17 mouse cellular contexts compared by ENCODE assay signal in genomic region chr11:58812001-58812400, GRCm38 (mm10). TPM values are rescaled to one million over a fixed set of nuclear protein-coding genes. Genes with fewer than 3 reads are reported as not detected.
DNase-seq lines count a peak whose midpoint lies in the region; ATAC-seq and TF ChIP-seq lines count a peak whose summit lies in the region.
"Had no signal": no experiment of that assay in that cellular context is flagged by ENCODE, and none has a peak within 500 bp of the region (broad histone marks: within the 10 kb centered on the region; RNA-seq: fewer than 3 reads in every experiment).

No protein-coding gene starts in this region.

- H3K36me3 ChIP-seq in liver, embryonic 11.5 days (ENCODE audit: control insufficient read depth, insufficient read depth, low read length), result no peaks in the 10 kb centered on the region
- H3K36me3 ChIP-seq in E14TG2a.4 (ENCODE audit: insufficient read depth, low read length), result no peaks in the 10 kb centered on the region
- H3K36me3 ChIP-seq in forebrain, embryonic 13.5 days (ENCODE audit: poor library complexity, severe bottlenecking), result no peaks in the 10 kb centered on the region
- H3K36me3 ChIP-seq: embryonic facial prominence, embryonic 13.5 days; intestine, embryonic 15.5 days had no signal

- no peaks in the 10 kb centered on the region for H3K9me3 ChIP-seq in liver, embryonic 11.5 days (ENCODE audit: control insufficient read depth, low read length)
- H3K9me3 ChIP-seq in E14TG2a.4 (ENCODE audit: low read length), result no peaks in the 10 kb centered on the region
- no peaks in the 10 kb centered on the region for H3K9me3 ChIP-seq in forebrain, embryonic 13.5 days (replicated peaks)
- H3K9me3 ChIP-seq: embryonic facial prominence, embryonic 13.5 days; intestine, embryonic 15.5 days had no signal

- ATAC-seq in CD4-positive, CD25-positive, alpha-beta regulatory T cell, adult 4 months, result no peak
- ATAC-seq in liver, embryonic 11.5 days (replicated peaks; ENCODE audit: low FRiP score), result no peak
- peak; percentile 64; the same call in 1 of the 2 replicates for ATAC-seq in erythroblast, adult 5-6 weeks (replicated peaks; ENCODE audit: low FRiP score, poor library complexity, severe bottlenecking)
- ATAC-seq in forebrain, embryonic 13.5 days, result no peak
- ATAC-seq: forebrain, embryonic 16.5 days; intestine, embryonic 15.5 days had no signal

- H3K9ac ChIP-seq in liver, embryonic 11.5 days (ENCODE audit: low read depth, low read length), result no peak overlapping the region
- H3K9ac ChIP-seq in forebrain, embryonic 13.5 days, result no peak overlapping the region
- H3K9ac ChIP-seq: embryonic facial prominence, embryonic 13.5 days; intestine, embryonic 15.5 days had no signal

- H3K27me3 ChIP-seq in liver, embryonic 11.5 days (replicated peaks; ENCODE audit: control insufficient read depth, insufficient read depth, low read length), result no peaks in the 10 kb centered on the region
- no peaks in the 10 kb centered on the region for H3K27me3 ChIP-seq in E14TG2a.4 (ENCODE audit: insufficient read depth, low read length)
- H3K27me3 ChIP-seq in forebrain, embryonic 13.5 days, result no peaks in the 10 kb centered on the region
- H3K27me3 ChIP-seq: embryonic facial prominence, embryonic 13.5 days; intestine, embryonic 15.5 days had no signal

- H3K4me1 ChIP-seq in liver, embryonic 11.5 days (replicated peaks; ENCODE audit: control insufficient read depth, insufficient read depth, low read length), result no peaks in the 10 kb centered on the region
- H3K4me1 ChIP-seq in E14TG2a.4 (replicated peaks; ENCODE audit: low read depth, low read length), result no peaks in the 10 kb centered on the region
- H3K4me1 ChIP-seq in forebrain, embryonic 13.5 days, result no peaks in the 10 kb centered on the region
- H3K4me1 ChIP-seq: embryonic facial prominence, embryonic 13.5 days; intestine, embryonic 15.5 days had no signal

- peak; percentile 21 for DNase-seq in CD4-positive, CD25-positive, alpha-beta regulatory T cell, adult 2 months (ENCODE audit: low read depth, low spot score)
- peak; percentile 21 for DNase-seq in liver
- DNase-seq in liver, embryonic 11.5 days (ENCODE audit: low spot score), result no peak
- no peak for DNase-seq in embryo, embryonic 11 days
- DNase-seq: cerebellum, adult 9-11 months; heart, postnatal 36 days; lung, adult 2 months had no signal

- H3K4me2 ChIP-seq in liver, embryonic 11.5 days, result no peak overlapping the region
- no peak overlapping the region for H3K4me2 ChIP-seq in forebrain, embryonic 13.5 days
- H3K4me2 ChIP-seq: embryonic facial prominence, embryonic 13.5 days; intestine, embryonic 15.5 days had no signal

- TF ChIP-seq CTCF in E14TG2a.4 (conservative IDR thresholded peaks at IDR 0.05; ENCODE audit: low read length), result peak; percentile 78

- H3K4me3 ChIP-seq in liver, embryonic 11.5 days (ENCODE audit: low read depth, low read length), result no peak overlapping the region
- no peak overlapping the region for H3K4me3 ChIP-seq in E14TG2a.4 (replicated peaks; ENCODE audit: low read length)
- H3K4me3 ChIP-seq in forebrain, embryonic 13.5 days, result no peak overlapping the region
- H3K4me3 ChIP-seq: embryonic facial prominence, embryonic 13.5 days; intestine, embryonic 15.5 days had no signal

- no peak overlapping the region for H3K27ac ChIP-seq in liver, embryonic 11.5 days (ENCODE audit: low read depth, low read length)
- no peak overlapping the region for H3K27ac ChIP-seq in forebrain, embryonic 13.5 days
- H3K27ac ChIP-seq: embryonic facial prominence, embryonic 13.5 days; intestine, embryonic 15.5 days had no signal

- WGBS in liver, embryonic 11.5 days, result 10% methylated on average over 1 of the region's 1 CpGs
- 4% methylated on average over 1 of the region's 1 CpGs for WGBS in forebrain, embryonic 13.5 days

RNA-seq across cellular contexts. Expression of gene Olfr313, which starts 2.8 kb away (rescaled TPM):
- polyA plus RNA-seq in CD4-positive, CD25-positive, alpha-beta regulatory T cell, adult 4 months (2017; shearing (Covaris generic)), result not detected
- not detected in 2 replicates for polyA plus RNA-seq in liver, embryonic 11.5 days (2014; fragmentation: Nextera tagmentation; extraction: Ambion mirVana)
- not detected in 2 replicates for total RNA-seq in erythroblast, adult 5-6 weeks (2015; ENCODE audit: low replicate concordance)
- total RNA-seq in erythroblast, adult 5-6 weeks (2017; ENCODE audit: low replicate concordance), result not detected in 2 replicates
- polyA plus RNA-seq in forebrain, embryonic 13.5 days (2015; fragmentation: Nextera tagmentation; extraction: Ambion mirVana), result not detected in 2 replicates
- total RNA-seq: granulocyte monocyte progenitor cell, adult 5-6 weeks; heart, postnatal 36 days; left cerebral cortex, postnatal 10 days; megakaryocyte-erythroid progenitor cell, adult 5-6 weeks had no signal
- polyA plus RNA-seq: embryonic facial prominence, embryonic 13.5 days; forebrain, embryonic 16.5 days; intestine, embryonic 15.5 days; lung, adult 2 months had no signal

RNA-seq across cellular contexts. Expression of gene Fam183b, which starts 10.2 kb away (rescaled TPM):
- under 1 TPM in 1 of 2 experiments, not detected in 1; 1.00 TPM for polyA plus RNA-seq in CD4-positive, CD25-positive, alpha-beta regulatory T cell, adult 4 months (2017; shearing (Covaris generic))
- polyA plus RNA-seq in liver, embryonic 11.5 days (2014; fragmentation: Nextera tagmentation; extraction: Ambion mirVana), result 0.70 and 0.86 TPM in 2 replicates
- total RNA-seq in erythroblast, adult 5-6 weeks (2015; ENCODE audit: low replicate concordance), result not detected in 2 replicates
- not detected in 2 replicates for total RNA-seq in erythroblast, adult 5-6 weeks (2017; ENCODE audit: low replicate concordance)
- 2.9 and 5.0 TPM in 2 replicates for polyA plus RNA-seq in forebrain, embryonic 13.5 days (2015; fragmentation: Nextera tagmentation; extraction: Ambion mirVana)
- total RNA-seq: granulocyte monocyte progenitor cell, adult 5-6 weeks; heart, postnatal 36 days; megakaryocyte-erythroid progenitor cell, adult 5-6 weeks had no signal
- polyA plus RNA-seq: embryonic facial prominence, embryonic 13.5 days had no signal

RNA-seq across cellular contexts. Expression of gene Olfr312, which starts 17.0 kb away (rescaled TPM):
- polyA plus RNA-seq in CD4-positive, CD25-positive, alpha-beta regulatory T cell, adult 4 months (2017; shearing (Covaris generic)), result under 1 TPM in 1 of 2 experiments, not detected in 1; 0.13 TPM
- polyA plus RNA-seq in liver, embryonic 11.5 days (2014; fragmentation: Nextera tagmentation; extraction: Ambion mirVana), result not detected in 2 replicates
- total RNA-seq in erythroblast, adult 5-6 weeks (2015; ENCODE audit: low replicate concordance), result not detected in 2 replicates
- 0.42 TPM in 1 of 2 replicates, not detected in the other for total RNA-seq in erythroblast, adult 5-6 weeks (2017; ENCODE audit: low replicate concordance)
- polyA plus RNA-seq in forebrain, embryonic 13.5 days (2015; fragmentation: Nextera tagmentation; extraction: Ambion mirVana), result not detected in 2 replicates
- total RNA-seq: granulocyte monocyte progenitor cell, adult 5-6 weeks; heart, postnatal 36 days; left cerebral cortex, postnatal 10 days; megakaryocyte-erythroid progenitor cell, adult 5-6 weeks had no signal
- polyA plus RNA-seq: embryonic facial prominence, embryonic 13.5 days; forebrain, embryonic 16.5 days; intestine, embryonic 15.5 days; lung, adult 2 months had no signal

RNA-seq across cellular contexts. Expression of gene Olfr311, which starts 27.1 kb away (rescaled TPM):
- polyA plus RNA-seq in CD4-positive, CD25-positive, alpha-beta regulatory T cell, adult 4 months (2017; shearing (Covaris generic)), result not detected
- polyA plus RNA-seq in liver, embryonic 11.5 days (2014; fragmentation: Nextera tagmentation; extraction: Ambion mirVana), result not detected in 2 replicates
- total RNA-seq in erythroblast, adult 5-6 weeks (2015; ENCODE audit: low replicate concordance), result not detected in 2 replicates
- total RNA-seq in erythroblast, adult 5-6 weeks (2017; ENCODE audit: low replicate concordance), result not detected in 2 replicates
- not detected in 2 replicates for polyA plus RNA-seq in forebrain, embryonic 13.5 days (2015; fragmentation: Nextera tagmentation; extraction: Ambion mirVana)
- total RNA-seq: granulocyte monocyte progenitor cell, adult 5-6 weeks; heart, postnatal 36 days; left cerebral cortex, postnatal 10 days; megakaryocyte-erythroid progenitor cell, adult 5-6 weeks had no signal
- polyA plus RNA-seq: embryonic facial prominence, embryonic 13.5 days; forebrain, embryonic 16.5 days; intestine, embryonic 15.5 days; lung, adult 2 months had no signal

RNA-seq across cellular contexts. Expression of gene Olfr314, which starts 29.2 kb away (rescaled TPM):
- not detected for polyA plus RNA-seq in CD4-positive, CD25-positive, alpha-beta regulatory T cell, adult 4 months (2017; shearing (Covaris generic))
- not detected in 2 replicates for polyA plus RNA-seq in liver, embryonic 11.5 days (2014; fragmentation: Nextera tagmentation; extraction: Ambion mirVana)
- not detected in 2 replicates for total RNA-seq in erythroblast, adult 5-6 weeks (2015; ENCODE audit: low replicate concordance)
- not detected in 2 replicates for total RNA-seq in erythroblast, adult 5-6 weeks (2017; ENCODE audit: low replicate concordance)
- not detected in 2 replicates for polyA plus RNA-seq in forebrain, embryonic 13.5 days (2015; fragmentation: Nextera tagmentation; extraction: Ambion mirVana)
- total RNA-seq: granulocyte monocyte progenitor cell, adult 5-6 weeks; heart, postnatal 36 days; left cerebral cortex, postnatal 10 days; megakaryocyte-erythroid progenitor cell, adult 5-6 weeks had no signal
- polyA plus RNA-seq: embryonic facial prominence, embryonic 13.5 days; forebrain, embryonic 16.5 days; intestine, embryonic 15.5 days; lung, adult 2 months had no signal

Comparison
In these comparisons a context has a peak if more than half of its experiments do, and no peak if none do; other contexts are left out.
1. DNase-seq: peak in CD4-positive, CD25-positive, alpha-beta regulatory T cell, adult 2 months (single experiment) and liver (single experiment); none in liver, embryonic 11.5 days (single experiment) and embryo, embryonic 11 days (single experiment).